Mouse (Mus musculus) E14TG2a.4 (cell line): Measurements from ENCODE around the gene 1700069L16Rik.

Experiments used
- H3K27me3 ChIP-seq: 2 replicates; pipeline ENCODE4 v1.6.1; 2014; ENCODE audit warnings: low read length, control low read depth; ENCODE audit not compliant: insufficient read depth
- H3K36me3 ChIP-seq: 2 replicates; pipeline ENCODE4 v1.6.1; 2014; ENCODE audit warnings: low read length, control low read depth; ENCODE audit not compliant: insufficient read depth
- H3K4me1 ChIP-seq: replicated peaks from 2 replicates; pipeline ENCODE4 v1.6.1; 2014; ENCODE audit warnings: low read depth, low read length, control low read depth
- H3K4me3 ChIP-seq: replicated peaks from 2 replicates; pipeline ENCODE4 v1.5.1; 2014; ENCODE audit warnings: mild to moderate bottlenecking, low read length
- H3K9me3 ChIP-seq: 2 replicates; pipeline ENCODE4 v1.6.1; 2014; ENCODE audit warnings: low read length, control low read depth
- CTCF ChIP-seq: conservative IDR thresholded peaks from 2 replicates; pipeline ENCODE4 v1.5.1; 2014; ENCODE audit warnings: low read length
- NANOG ChIP-seq: IDR thresholded peaks from 2 replicates; pipeline ENCODE4 v1.6.1; 2014; ENCODE audit warnings: borderline replicate concordance, low read length, mixed read lengths
- POU5F1 ChIP-seq: IDR thresholded peaks from 2 replicates; pipeline ENCODE4 v1.6.1; 2014; ENCODE audit warnings: low read length, borderline replicate concordance

1700069L16Rik gene

GRCm38 (mm10) chr5:113690069-113690548 lies 34.5 kb downstream of the 1700069L16Rik start:
- no peaks in the 10 kb centered on the region for H3K36me3 ChIP-seq
- H3K4me3 ChIP-seq, result no peak overlapping the region
- no peaks in the 10 kb centered on the region; the same call in 1 of the 2 replicates for H3K27me3 ChIP-seq
- H3K9me3 ChIP-seq, result peaks cover 5% of the 10 kb centered on the region
- TF ChIP-seq NANOG (no peak), POU5F1 (peak; percentile 66; the same call in 1 of the 2 replicates)
- peaks cover 15% of the 10 kb centered on the region for H3K4me1 ChIP-seq

- TF ChIP-seq CTCF (no peak), NANOG (no peak), POU5F1 (no peak)
- H3K4me3 ChIP-seq, result no peak overlapping the region
- H3K4me1 ChIP-seq, result peaks cover 16% of the 10 kb centered on the region
- H3K9me3 ChIP-seq, result no peaks in the 10 kb centered on the region
- H3K27me3 ChIP-seq, result no peaks in the 10 kb centered on the region; the same call in 1 of the 2 replicates
- no peaks in the 10 kb centered on the region for H3K36me3 ChIP-seq
Measured at GRCm38 (mm10) chr5:113687514-113687913, 37.1 kb downstream of the 1700069L16Rik start.

- Histone ChIP-seq H3K36me3 (no peaks in the 10 kb centered on the region), H3K9me3 (peaks cover 4% of the 10 kb centered on the region; the same call in 1 of the 2 replicates), H3K27me3 (peaks cover 6% of the 10 kb centered on the region; the same call in 1 of the 2 replicates), H3K4me3 (no peak overlapping the region), H3K4me1 (peaks cover 24% of the 10 kb centered on the region)
- TF ChIP-seq NANOG (no peak), CTCF (no peak), POU5F1 (no peak)
Measured at GRCm38 (mm10) chr5:113685471-113685870, 39.1 kb downstream of the 1700069L16Rik start.

- H3K4me3 ChIP-seq, result no peak overlapping the region
- peaks cover 33% of the 10 kb centered on the region for H3K4me1 ChIP-seq
- peaks cover 5% of the 10 kb centered on the region; the same call in 1 of the 2 replicates for H3K9me3 ChIP-seq
- H3K27me3 ChIP-seq, result peaks cover 9% of the 10 kb centered on the region; the same call in 1 of the 2 replicates
- TF ChIP-seq CTCF (no peak), POU5F1 (no peak), NANOG (no peak)
- H3K36me3 ChIP-seq, result no peaks in the 10 kb centered on the region
Measured at GRCm38 (mm10) chr5:113683246-113683645, 41.3 kb downstream of the 1700069L16Rik start.

GRCm38 (mm10) chr5:113682472-113682871 lies 42.1 kb downstream of the 1700069L16Rik start:
- TF ChIP-seq POU5F1 (no peak), NANOG (no peak), CTCF (no peak)
- H3K9me3 ChIP-seq, result peaks cover 5% of the 10 kb centered on the region; the same call in 1 of the 2 replicates

GRCm38 (mm10) chr5:113681219-113681618 lies 43.4 kb downstream of the 1700069L16Rik start:
- TF ChIP-seq CTCF, result no peak
- no peak for TF ChIP-seq POU5F1
- TF ChIP-seq NANOG, result no peak
- Histone ChIP-seq H3K36me3 (no peaks in the 10 kb centered on the region), H3K9me3 (peaks cover 5% of the 10 kb centered on the region; the same call in 1 of the 2 replicates), H3K27me3 (peaks cover 9% of the 10 kb centered on the region; the same call in 1 of the 2 replicates), H3K4me1 (peaks cover 48% of the 10 kb centered on the region), H3K4me3 (peak overlapping the region; percentile 37)

More at GRCm38 (mm10) chr5:113682472-113682871, 42.1 kb downstream of the 1700069L16Rik start:
- H3K36me3 ChIP-seq, result no peaks in the 10 kb centered on the region
- H3K27me3 ChIP-seq, result peaks cover 9% of the 10 kb centered on the region; the same call in 1 of the 2 replicates
- no peak overlapping the region for H3K4me3 ChIP-seq
- H3K4me1 ChIP-seq, result peaks cover 41% of the 10 kb centered on the region

- Histone ChIP-seq H3K36me3 (no peaks in the 10 kb centered on the region), H3K4me1 (peaks cover 64% of the 10 kb centered on the region), H3K4me3 (no peak overlapping the region), H3K9me3 (peaks cover 5% of the 10 kb centered on the region; the same call in 1 of the 2 replicates), H3K27me3 (peaks cover 9% of the 10 kb centered on the region; the same call in 1 of the 2 replicates)
- TF ChIP-seq CTCF (no peak), NANOG (no peak), POU5F1 (no peak)
Measured at GRCm38 (mm10) chr5:113679509-113679908, 45.1 kb downstream of the 1700069L16Rik start.

- Histone ChIP-seq H3K9me3 (peaks cover 5% of the 10 kb centered on the region; the same call in 1 of the 2 replicates), H3K36me3 (no peaks in the 10 kb centered on the region), H3K4me3 (no peak overlapping the region), H3K4me1 (peaks cover 60% of the 10 kb centered on the region), H3K27me3 (peaks cover 9% of the 10 kb centered on the region; the same call in 1 of the 2 replicates)
- TF ChIP-seq NANOG (no peak), POU5F1 (no peak), CTCF (no peak)
Measured at GRCm38 (mm10) chr5:113678743-113679452, 45.7 kb downstream of the 1700069L16Rik start.
